Mouse (Mus musculus) erythroid progenitor cell, adult 5-6 weeks (primary cell): ENCODE data around the gene Sun1. TPM values are rescaled to one million over a fixed set of nuclear protein-coding genes. Genes with fewer than 3 reads are reported as not detected.

Experiments used
- ATAC-seq: replicated peaks from 2 replicates; pipeline ENCODE4 v1.8.0; 2016; ENCODE audit warnings: moderate number of reproducible peaks, mild to moderate bottlenecking, moderate TSS enrichment, inconsistent platforms; ENCODE audit not compliant: poor library complexity, low FRiP score, severe bottlenecking
- total RNA-seq, 2 experiments: library from RNA; stranded (forward) in 1 of 2; stranded (reverse) in 1 of 2; fragments of 150-400 nt in 1 of 2; fragments of 186-747, 209-891 nt in 1 of 2; gene quantifications; 2 replicates each; pipeline versions ENCODE4 v1.2.3 to v1.2.4; 2015 to 2017; ENCODE audit warnings: low replicate concordance in 2 of 2

Sun1 gene
- total RNA-seq, 2 experiments from 2014 or later, result 77.5 to 99.6 TPM

DNA sequence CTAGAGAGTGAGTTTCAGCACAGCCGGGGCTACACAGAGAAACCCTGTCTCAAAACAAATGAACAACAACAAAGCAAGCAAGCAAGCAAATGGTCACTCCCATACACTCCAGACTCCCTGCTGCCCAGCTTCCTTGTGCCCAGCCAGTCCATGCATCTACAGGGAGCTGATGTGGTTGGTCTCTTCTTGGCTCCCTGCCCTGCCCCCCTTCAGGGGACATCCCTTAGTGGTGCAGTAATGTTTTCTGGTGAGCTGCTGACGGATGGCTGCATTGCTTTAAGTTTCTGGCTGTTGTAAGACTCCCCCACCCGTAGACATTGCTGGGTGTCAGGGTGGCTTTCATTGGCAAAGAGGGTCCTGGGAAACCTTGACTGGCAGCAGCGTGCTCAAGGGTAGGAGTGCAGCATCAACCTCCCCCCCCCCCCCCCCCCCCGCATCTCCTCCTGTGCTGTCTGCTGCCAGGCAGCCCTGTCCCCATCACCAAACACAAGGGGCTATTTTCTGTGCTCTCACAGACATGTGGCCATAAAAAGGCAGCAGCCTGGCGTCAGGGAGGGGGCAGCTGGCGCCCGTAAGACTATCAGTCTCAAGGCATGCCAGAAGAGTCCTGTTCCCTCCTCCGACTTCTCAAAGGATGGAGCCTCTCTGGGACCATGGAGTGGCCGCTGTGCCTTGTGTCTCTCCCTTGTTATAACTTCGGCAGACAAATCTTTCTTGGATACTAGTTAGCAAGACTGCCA, 81.1 kb downstream of the Sun1 start:
- ATAC-seq, result no peak

DNA sequence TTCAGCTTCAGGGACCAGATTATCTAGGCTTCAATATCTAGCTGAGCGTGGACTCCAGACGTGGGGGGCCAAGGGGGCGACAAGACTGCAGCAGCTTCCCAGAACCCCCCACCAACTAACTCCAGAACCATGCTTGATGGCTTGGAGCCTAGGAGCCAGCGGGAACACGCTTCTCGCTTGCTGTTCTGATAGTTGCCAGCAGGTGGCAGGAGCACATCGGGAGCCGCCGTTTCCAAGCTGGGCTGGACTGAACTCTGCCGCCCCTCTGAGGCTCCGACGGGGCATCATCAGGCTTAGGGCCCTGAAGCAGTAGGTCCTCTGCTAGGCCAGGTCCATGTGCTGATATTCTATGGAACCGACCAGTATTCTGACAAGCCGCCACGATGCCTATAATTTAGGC, 81.8 kb downstream of the Sun1 start:
- peak; percentile 76 for ATAC-seq

DNA sequence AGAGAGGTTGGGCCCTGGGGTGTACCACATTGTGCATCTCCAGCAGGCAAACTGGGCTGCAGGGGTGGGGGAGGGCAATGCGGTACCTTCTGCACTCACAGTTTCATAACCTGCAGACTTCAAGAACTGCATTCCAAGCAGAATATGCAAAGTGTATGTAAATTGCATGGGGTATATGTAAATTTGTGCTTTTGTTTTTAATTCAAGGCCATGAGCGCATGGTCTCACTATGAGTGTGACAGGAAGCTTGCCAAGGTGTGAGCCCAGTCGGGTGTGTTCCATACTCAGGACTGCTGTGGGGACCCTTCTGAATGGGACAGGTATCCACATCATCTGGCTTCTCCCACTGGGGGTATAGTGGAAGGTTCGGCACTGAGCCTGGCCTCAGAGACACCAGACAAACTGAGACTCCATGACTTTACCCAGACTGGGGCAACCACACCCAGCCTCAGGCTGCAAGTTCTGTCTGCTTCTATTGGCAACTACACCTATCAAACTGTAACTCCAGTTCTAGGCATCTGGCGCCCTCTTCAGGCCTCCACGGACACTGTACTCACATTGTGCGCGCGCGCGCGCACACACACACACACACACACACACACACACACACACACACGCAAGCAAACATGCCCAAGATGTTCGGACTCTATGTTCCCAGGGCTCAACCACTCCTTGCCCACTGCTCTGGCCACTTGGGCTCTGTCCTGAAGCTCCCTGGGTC, 83.2 kb downstream of the Sun1 start:
- ATAC-seq, result no peak

DNA sequence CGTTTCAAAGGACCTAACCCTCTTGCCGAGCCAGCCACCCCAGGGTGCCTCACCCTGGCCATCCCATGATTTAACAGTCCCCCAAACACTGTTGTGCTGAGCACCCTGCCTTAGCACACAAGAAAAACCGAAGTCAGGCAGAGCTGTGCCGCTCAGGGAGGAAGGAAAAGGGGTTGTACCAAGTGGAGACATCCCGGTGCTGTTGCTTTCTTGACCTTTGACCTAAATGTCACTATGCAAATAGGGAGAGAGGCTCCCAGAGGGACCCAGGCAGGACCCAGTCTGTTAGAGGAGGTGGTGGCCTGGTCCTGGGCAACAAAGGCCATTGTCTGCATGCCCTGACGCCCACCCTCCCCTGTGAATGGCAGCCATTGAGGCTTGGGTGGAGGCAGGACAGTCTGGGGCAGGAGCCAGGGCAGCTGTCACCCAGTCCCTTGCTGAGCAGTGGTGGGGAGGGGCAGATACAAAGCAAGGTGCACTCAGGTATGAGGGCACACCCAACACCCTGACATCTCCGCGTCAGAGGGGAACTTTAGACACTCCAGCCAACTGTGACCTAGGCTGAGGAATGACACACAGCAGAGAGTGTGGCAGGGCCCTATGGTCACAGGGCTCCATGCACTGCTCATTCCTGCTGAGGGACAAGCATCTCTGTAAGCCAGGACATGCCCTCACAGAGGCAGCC, 85.1 kb downstream of the Sun1 start:
- ATAC-seq, result no peak

DNA sequence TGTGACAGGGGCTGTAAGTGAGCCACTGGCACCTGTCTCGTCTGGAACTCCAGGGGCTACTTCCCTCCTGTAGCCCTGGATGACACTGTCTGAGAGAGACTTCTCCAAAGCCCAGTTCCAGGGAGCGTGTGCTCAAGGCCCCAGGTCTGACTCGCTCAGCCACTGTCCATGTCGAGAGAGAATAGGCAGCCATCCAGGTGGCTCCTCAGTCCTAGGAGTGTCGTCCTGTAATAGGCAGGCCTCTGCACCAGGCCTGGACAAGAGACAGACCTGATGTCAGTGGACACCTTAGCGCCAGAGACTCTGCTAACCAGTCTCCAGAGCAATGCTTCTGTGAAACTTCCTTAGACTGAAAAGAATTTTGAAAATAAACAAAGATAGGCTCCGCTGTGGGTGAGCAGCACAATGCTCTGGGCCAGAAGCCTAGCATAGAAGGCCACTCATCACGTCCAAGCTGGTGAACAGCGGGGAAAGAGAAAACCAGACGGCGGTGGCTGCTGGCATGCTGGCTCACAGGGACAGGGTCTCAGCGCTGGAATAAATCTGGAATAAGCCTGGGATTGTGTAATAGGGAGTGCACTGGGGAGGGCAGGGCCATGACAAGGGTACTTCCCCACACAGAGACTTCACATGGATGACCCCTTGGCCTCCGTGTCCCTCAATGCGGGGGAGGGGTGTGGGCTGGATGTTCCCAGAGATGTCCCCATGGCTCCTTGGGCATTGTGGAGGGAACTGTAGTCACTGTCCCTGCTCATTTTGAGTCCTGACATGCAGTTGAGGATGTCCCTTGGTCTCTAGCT, 85.9 kb downstream of the Sun1 start:
- no peak for ATAC-seq

DNA sequence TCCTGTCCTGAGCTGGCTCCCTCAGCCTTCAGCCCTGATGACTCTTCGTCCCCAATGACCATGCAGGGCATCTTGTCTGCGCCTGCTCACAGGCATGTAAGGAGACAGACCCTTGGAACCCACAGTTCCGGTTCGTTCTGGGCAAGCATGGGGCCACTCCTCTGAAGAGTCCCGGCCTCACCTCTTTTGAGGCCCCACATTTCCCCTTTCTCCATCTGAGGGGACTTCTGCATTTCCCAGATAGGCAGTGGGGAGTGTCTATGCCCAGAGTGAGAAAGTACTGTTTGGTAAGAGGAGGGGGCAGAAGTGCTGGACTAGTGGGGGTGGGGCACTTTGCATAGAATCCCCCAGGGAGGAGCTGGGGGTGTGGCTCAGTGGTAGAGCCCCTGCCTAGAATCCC, 86.7 kb downstream of the Sun1 start:
- ATAC-seq, result no peak

DNA sequence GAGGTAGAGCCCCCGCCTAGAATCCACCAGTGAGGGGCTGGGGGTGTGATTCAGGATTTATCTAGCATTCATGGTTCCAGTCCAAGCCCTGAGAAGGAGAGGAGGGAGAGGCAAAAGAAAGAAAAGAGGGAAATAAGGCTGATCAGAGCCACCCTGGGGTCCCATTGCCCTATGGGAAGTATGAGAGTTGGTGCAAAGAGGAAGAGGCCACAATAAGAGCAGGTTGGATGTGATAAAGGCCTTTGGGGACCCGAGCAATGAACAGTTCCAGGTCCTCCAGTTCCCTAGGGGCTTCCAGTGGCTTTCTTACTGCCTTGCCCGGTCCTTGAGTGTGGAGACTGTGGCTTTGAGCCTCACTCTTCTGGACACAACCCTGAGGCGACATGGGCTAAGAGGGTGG, 87.3 kb downstream of the Sun1 start:
- ATAC-seq, result no peak

DNA sequence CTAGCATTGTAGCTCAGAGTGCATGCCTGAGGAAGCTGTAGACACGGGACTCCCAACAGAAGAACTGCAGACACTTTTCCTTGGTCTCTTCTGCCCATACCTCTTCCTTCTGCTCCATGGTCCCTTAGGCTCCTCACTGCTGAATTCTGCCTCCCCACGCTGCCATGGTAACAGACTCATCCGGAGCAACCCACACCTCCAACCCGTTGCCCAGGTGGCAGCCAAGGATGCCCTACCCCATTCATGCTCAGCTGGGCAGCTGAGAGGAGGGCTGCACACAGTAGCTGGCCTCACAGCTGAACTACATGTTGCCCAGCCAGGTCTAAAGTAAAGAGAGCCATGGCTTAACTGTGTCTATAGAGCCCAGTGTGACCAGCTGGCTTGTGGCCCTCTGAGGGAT, 88.2 kb downstream of the Sun1 start:
- no peak for ATAC-seq

DNA sequence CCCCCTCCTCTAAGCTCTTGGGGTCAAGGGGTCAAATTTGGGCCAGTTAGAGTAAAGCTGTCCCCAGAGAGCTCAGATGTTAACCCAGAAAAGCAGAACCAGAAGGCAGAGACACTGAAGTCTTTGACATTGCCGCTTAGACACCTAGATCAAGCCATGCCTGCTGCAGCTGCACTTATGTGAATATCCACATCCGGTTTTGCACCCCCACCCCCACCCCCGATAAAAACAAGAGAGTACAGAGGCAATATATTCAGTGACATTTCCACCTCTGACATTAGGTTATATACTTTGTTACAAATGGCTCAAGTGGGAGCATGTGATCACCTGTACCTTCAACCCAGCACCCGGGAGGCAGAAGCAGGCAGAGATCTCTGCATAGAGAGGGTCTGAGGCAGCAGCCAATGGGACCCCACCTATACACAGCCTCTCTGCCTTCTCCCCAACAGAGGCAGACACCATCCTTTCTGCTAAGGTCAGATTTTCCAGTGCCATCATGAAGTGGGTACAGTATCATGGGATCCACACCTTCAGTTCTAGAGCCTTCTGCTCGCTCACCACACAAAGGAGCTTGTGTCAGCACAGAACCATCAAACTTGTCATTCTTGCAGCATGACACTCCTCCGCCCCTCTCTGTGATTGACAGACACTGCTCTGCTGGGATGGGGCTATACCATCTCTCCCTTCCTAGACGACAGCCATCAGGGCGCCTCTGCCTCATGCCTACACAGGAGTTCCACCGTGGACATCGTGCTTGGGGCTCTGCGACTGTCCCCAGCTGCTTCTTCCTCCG, 90.2 kb downstream of the Sun1 start:
- ATAC-seq, result no peak

DNA sequence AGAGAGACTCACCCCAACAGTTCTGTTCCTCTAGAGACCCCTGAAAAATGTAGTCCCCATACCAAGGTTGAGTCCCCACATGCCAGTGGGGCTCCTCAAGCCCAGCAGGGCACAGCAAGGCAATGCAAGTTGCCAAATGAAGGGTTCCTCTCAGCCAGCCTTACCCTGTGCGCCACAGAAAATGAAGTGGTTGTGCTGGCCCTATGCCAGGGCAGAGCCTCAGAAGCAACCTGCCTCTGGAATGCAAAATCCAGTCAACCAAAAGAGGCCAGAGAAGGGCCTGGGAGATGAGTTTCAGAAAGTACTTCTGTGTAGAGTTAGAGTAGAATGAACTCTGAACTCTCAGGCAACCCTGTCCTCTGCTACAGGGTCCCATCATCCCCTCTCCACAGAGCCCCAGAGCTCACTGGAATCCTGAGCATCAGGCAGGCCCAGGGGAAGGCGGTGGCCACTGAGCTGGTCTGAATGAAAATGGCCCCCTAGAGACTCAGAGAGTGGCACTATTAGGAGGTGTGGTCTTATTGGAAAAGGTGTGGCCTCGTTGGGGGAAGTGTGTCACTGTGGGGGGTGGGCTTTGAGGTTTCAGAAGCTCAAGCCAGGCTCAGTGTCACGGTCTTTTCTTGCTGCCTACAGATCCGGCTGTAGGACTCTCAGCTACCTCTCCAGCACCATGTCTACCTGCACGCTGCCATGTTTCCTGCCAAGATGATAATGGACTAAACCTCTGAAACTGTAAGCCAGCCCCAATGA, 91.5 kb downstream of the Sun1 start:
- ATAC-seq, result no peak

DNA sequence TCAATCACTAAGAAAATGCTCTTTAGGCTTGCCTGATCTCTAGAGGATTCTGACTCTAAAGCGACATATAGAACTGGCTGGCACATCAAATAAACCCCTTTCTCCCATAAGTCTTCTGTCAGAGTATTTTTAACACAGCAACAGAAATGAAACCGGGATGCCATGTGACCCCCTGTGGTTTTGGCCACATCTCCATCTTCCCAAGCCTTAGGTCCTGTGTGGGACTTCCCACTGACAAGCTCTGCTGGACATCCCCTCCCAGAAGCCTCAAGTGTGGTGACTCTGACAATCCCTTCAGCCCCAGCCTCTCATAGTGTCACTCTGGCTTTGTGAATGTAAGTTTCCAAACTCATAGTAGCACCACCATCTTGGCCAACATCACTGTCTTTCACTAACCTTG, 93.7 kb downstream of the Sun1 start:
- no peak for ATAC-seq

DNA sequence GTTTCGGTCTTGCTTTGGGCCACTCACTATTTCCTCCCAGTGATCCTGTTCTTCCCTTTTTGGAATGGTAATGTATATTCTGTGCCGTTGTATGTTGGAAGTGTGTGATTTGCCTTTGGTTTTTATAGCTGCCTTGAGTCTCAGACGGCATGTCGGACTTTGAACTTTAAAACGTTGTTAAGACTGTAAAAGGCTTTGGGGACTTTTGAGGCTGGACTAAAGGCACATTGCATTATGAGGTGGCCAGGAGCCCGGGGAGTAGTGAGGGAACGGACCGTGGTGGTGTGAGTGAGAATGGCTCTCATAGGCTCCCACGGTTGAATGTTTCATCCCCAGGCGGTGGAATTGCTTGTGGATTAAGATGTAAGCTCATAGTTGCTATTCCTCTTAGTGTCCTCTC, 96.7 kb downstream of the Sun1 start:
- ATAC-seq, result no peak

DNA sequence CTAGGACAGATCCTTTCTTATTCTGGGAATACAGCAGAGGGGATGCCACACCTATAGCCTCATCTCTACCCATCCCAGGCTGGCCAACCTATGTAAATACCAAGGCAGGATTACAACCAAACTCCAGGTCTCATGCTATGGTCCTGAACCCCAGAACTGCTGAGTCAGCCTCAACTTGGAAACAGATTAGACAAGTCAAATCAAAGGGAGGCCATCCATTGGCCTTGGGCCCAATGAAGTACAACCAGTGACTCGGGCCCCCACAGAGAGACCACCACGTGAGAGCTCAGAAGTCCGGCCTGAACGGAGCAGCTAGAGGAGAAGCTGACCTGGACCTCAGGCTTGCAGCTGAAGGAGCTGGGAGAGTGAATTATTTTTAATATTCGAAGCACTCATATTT, 97.3 kb downstream of the Sun1 start:
- ATAC-seq, result no peak

Other genes with a start within 250 kb of the Sun1 start
- not detected in 2 replicates for gene Pdgfa, start 203.3 kb upstream of the Sun1 start, total RNA-seq (2015; ENCODE audit: low replicate concordance)
- gene Pdgfa, start 203.3 kb upstream of the Sun1 start, total RNA-seq (2017; ENCODE audit: low replicate concordance), result 0.77 TPM in 1 of 2 replicates, not detected in the other
- gene Prkar1b, start 50.6 kb upstream of the Sun1 start, total RNA-seq (2015; ENCODE audit: low replicate concordance), result 0.72 TPM in 1 of 2 replicates, not detected in the other
- gene Prkar1b, start 50.6 kb upstream of the Sun1 start, total RNA-seq (2017; ENCODE audit: low replicate concordance), result 0.08 TPM in 1 of 2 replicates, not detected in the other
- 1.7 and 1.8 TPM in 2 replicates for gene Dnaaf5, start 50.4 kb upstream of the Sun1 start, total RNA-seq (2015; ENCODE audit: low replicate concordance)
- 2.6 and 3.6 TPM in 2 replicates for gene Dnaaf5, start 50.4 kb upstream of the Sun1 start, total RNA-seq (2017; ENCODE audit: low replicate concordance)
- 35.6 and 36.4 TPM in 2 replicates for gene Get4, start 51.7 kb downstream of the Sun1 start, total RNA-seq (2015; ENCODE audit: low replicate concordance)
- gene Get4, start 51.7 kb downstream of the Sun1 start, total RNA-seq (2017; ENCODE audit: low replicate concordance), result 21.9 and 36.6 TPM in 2 replicates
- gene Adap1, start 125.0 kb downstream of the Sun1 start, total RNA-seq (2015; ENCODE audit: low replicate concordance), result 4.2 and 5.8 TPM in 2 replicates
- gene Adap1, start 125.0 kb downstream of the Sun1 start, total RNA-seq (2017; ENCODE audit: low replicate concordance), result 3.9 and 9.5 TPM in 2 replicates
- gene Cox19, start 150.8 kb downstream of the Sun1 start, total RNA-seq (2015; ENCODE audit: low replicate concordance), result 8.8 and 11.9 TPM in 2 replicates
- 5.3 and 29.0 TPM in 2 replicates for gene Cox19, start 150.8 kb downstream of the Sun1 start, total RNA-seq (2017; ENCODE audit: low replicate concordance)
- not detected in 2 replicates for gene Cyp2w1, start 152.0 kb downstream of the Sun1 start, total RNA-seq (2015; ENCODE audit: low replicate concordance)
- not detected in 2 replicates for gene Cyp2w1, start 152.0 kb downstream of the Sun1 start, total RNA-seq (2017; ENCODE audit: low replicate concordance)
- 34.0 and 38.9 TPM in 2 replicates for gene Gpr146, start 177.1 kb downstream of the Sun1 start, total RNA-seq (2015; ENCODE audit: low replicate concordance)
- 37.8 and 43.8 TPM in 2 replicates for gene Gpr146, start 177.1 kb downstream of the Sun1 start, total RNA-seq (2017; ENCODE audit: low replicate concordance)
- 2.9 TPM in 1 of 2 replicates, not detected in the other for gene C130050O18Rik, start 204.6 kb downstream of the Sun1 start, total RNA-seq (2015; ENCODE audit: low replicate concordance)
- 0.26 TPM in 1 of 2 replicates, not detected in the other for gene C130050O18Rik, start 204.6 kb downstream of the Sun1 start, total RNA-seq (2017; ENCODE audit: low replicate concordance)
- not detected in 2 replicates for gene Gper1, start 222.5 kb downstream of the Sun1 start, total RNA-seq (2015; ENCODE audit: low replicate concordance)
- gene Gper1, start 222.5 kb downstream of the Sun1 start, total RNA-seq (2017; ENCODE audit: low replicate concordance), result not detected in 2 replicates